Mouse (Mus musculus) Patski (cell line): ENCODE results near the gene Smyd2. TPM values are rescaled to one million over a fixed set of nuclear protein-coding genes. Genes with fewer than 3 reads are reported as not detected.

ENCODE experiments used
- ATAC-seq: fragments of 100-300 bp; one replicate; pipeline ENCODE4 v1.8.0; 2021
- CTCF ChIA-PET: fragments of 350-600 bp; sonication (Branson Sonifier 250); formaldehyde crosslinking; loops from one replicate; lab custom pipeline; 2022; ENCODE audit warnings: inconsistent platforms; lab: Charles Lee
- POLR2A ChIA-PET: fragments of 350-600 bp; sonication (Branson Sonifier 250); formaldehyde crosslinking; loops from one replicate; lab custom pipeline; 2022; ENCODE audit warnings: antibody characterized with exemption, inconsistent platforms; lab: Charles Lee
- DNase-seq: peaks from one replicate; pipeline ENCODE4 v3.0.0-alpha.2; 2011; ENCODE audit warnings: low read depth, low spot score
- H3K27me3 ChIP-seq: fragments of 371-371 bp; one replicate; pipeline ENCODE4 v1.5.1; 2021
- CTCF ChIP-seq: fragments of 100-300 bp; IDR thresholded peaks from one replicate; pipeline ENCODE4 v1.5.1; 2021
- in situ Hi-C: fragments of 300-500 bp; cut with MboI; formaldehyde crosslinking; loops from 3 replicates; pipeline ENCODE4 v1.11.1; 2018; ENCODE audit warnings: low pct_unique_long_range_greater_than_20kb, mixed read lengths
- polyA plus RNA-seq: library from polyadenylated mRNA; unstranded; gene quantifications from one replicate; pipeline ENCODE4 v1.2.3, GENCODE M21; 2021

Smyd2 gene
- polyA plus RNA-seq, 1 experiment from 2014 or later, result 113 TPM

GRCm38 (mm10) chr1:189920701-189921567 is 1.2 kb downstream of the Smyd2 start:
- ATAC-seq (no peak), DNase-seq (no peak)
- ChIA-PET CTCF (interaction anchor here (1.3 to 2.6 kb wide), 2 partner anchors 33 to 38 kb away, joined by 5 to 10 read pairs; no protein-coding TSS in a partner anchor), POLR2A (interaction anchor here (1.4 kb wide), 1 partner anchor 193 kb away, joined by 4 read pairs; the partner anchor contains the start of gene Ptpn14)
- no peak for TF ChIP-seq CTCF
- no peaks in the 10 kb centered on the region for H3K27me3 ChIP-seq
- in situ Hi-C loops, result loop anchor here (5.0 kb wide), 1 partner anchor 34 kb away; no protein-coding TSS in a partner anchor

- H3K27me3 ChIP-seq, result no peaks in the 10 kb centered on the region
- DNase-seq (no peak), ATAC-seq (no peak)
- TF ChIP-seq CTCF, result no peak
- CTCF ChIA-PET, result no interaction called here
- POLR2A ChIA-PET, result interaction anchor here (1.2 kb wide), 1 partner anchor 9 kb away, joined by 3 read pairs; no protein-coding TSS in a partner anchor
- in situ Hi-C loops, result loop anchor here (5.0 kb wide), 1 partner anchor 32 kb away; no protein-coding TSS in a partner anchor
These were observed 2.4 kb downstream of the Smyd2 start for GRCm38 (mm10) chr1:189919756-189920155.

- in situ Hi-C loops, result no loop called here
- POLR2A ChIA-PET, result no interaction called here
- DNase-seq, result no peak
- TF ChIP-seq CTCF, result no peak
- CTCF ChIA-PET, result no interaction called here
- no peaks in the 10 kb centered on the region for H3K27me3 ChIP-seq
- ATAC-seq, result no peak
These were observed 5.0 kb downstream of the Smyd2 start for GRCm38 (mm10) chr1:189917126-189917500.

- DNase-seq (no peak), ATAC-seq (no peak)
- no peaks in the 10 kb centered on the region for H3K27me3 ChIP-seq
- in situ Hi-C loops, result no loop called here
- TF ChIP-seq CTCF, result no peak
- CTCF ChIA-PET, result no interaction called here
- POLR2A ChIA-PET, result no interaction called here
These were observed 5.6 kb downstream of the Smyd2 start for GRCm38 (mm10) chr1:189916422-189917125.

- POLR2A ChIA-PET, result no interaction called here
- no peak for TF ChIP-seq CTCF
- CTCF ChIA-PET, result no interaction called here
- no peaks in the 10 kb centered on the region for H3K27me3 ChIP-seq
- ATAC-seq, result no peak
- in situ Hi-C loops, result no loop called here
- no peak for DNase-seq
These were observed 8.9 kb downstream of the Smyd2 start for GRCm38 (mm10) chr1:189913093-189913760.

- ChIA-PET POLR2A (interaction anchor here (1.0 to 1.3 kb wide), 2 partner anchors 9 to 12 kb away, joined by 3 read pairs; no protein-coding TSS in a partner anchor), CTCF (interaction anchor here (1.4 to 2.1 kb wide), 2 partner anchors 23 to 27 kb away, joined by 3 to 6 read pairs; no protein-coding TSS in a partner anchor)
- no peak for TF ChIP-seq CTCF
- no peaks in the 10 kb centered on the region for H3K27me3 ChIP-seq
- ATAC-seq (no peak), DNase-seq (no peak)
- in situ Hi-C loops, result no loop called here
These were observed 11.3 kb downstream of the Smyd2 start for GRCm38 (mm10) chr1:189910685-189911345.

GRCm38 (mm10) chr1:189903169-189903568 is 19.0 kb downstream of the Smyd2 start:
- no peak for ATAC-seq
- H3K27me3 ChIP-seq, result no peaks in the 10 kb centered on the region
- DNase-seq, result no peak
- POLR2A ChIA-PET, result no interaction called here
- no peak for TF ChIP-seq CTCF
- in situ Hi-C loops, result no loop called here
- CTCF ChIA-PET, result interaction anchor here (0.7 kb wide), 1 partner anchor 246 kb away, joined by 3 read pairs; no protein-coding TSS in a partner anchor

GRCm38 (mm10) chr1:189902413-189902812 is 19.8 kb downstream of the Smyd2 start:
- CTCF ChIA-PET, result no interaction called here
- no peaks in the 10 kb centered on the region for H3K27me3 ChIP-seq
- in situ Hi-C loops, result no loop called here
- POLR2A ChIA-PET, result no interaction called here
- no peak for DNase-seq
- ATAC-seq, result no peak
- TF ChIP-seq CTCF, result no peak

GRCm38 (mm10) chr1:189899526-189899925 is 22.6 kb downstream of the Smyd2 start:
- in situ Hi-C loops, result no loop called here
- ChIA-PET POLR2A (no interaction called here), CTCF (interaction anchor here (1.1 to 1.2 kb wide), 2 partner anchors 12 to 13 kb away, joined by 3 to 5 read pairs; no protein-coding TSS in a partner anchor)
- ATAC-seq, result no peak
- no peaks in the 10 kb centered on the region for H3K27me3 ChIP-seq
- no peak for DNase-seq
- TF ChIP-seq CTCF, result no peak

GRCm38 (mm10) chr1:189898708-189899107 is 23.5 kb downstream of the Smyd2 start:
- no peak for DNase-seq
- ChIA-PET CTCF (interaction anchor here (2.2 kb wide), 1 partner anchor 15 kb away, joined by 8 read pairs; no protein-coding TSS in a partner anchor), POLR2A (no interaction called here)
- no peak for TF ChIP-seq CTCF
- peak; percentile 28 for ATAC-seq
- in situ Hi-C loops, result no loop called here
- no peaks in the 10 kb centered on the region for H3K27me3 ChIP-seq
